1 mouse cellular context compared by ENCODE assay signal in genomic region chr17:35174201-35174977, GRCm38 (mm10).
TF ChIP-seq lines count a peak whose summit lies in the region.

No protein-coding gene starts in this region.

TF ChIP-seq in MEL, 35 proteins besides CTCF, POLR2A, EP300 and RAD21 (continued from another document):
- TF ChIP-seq BHLHE40 (IDR thresholded peaks at IDR 0.05; ENCODE audit: borderline replicate concordance, low read depth, low read length): no peak
- TF ChIP-seq TAL1 (IDR thresholded peaks at IDR 0.05; ENCODE audit: low read length): no peak
- TF ChIP-seq ZKSCAN1 (IDR thresholded peaks at IDR 0.05; ENCODE audit: low read depth, low read length): no peak; the same call in 1 of the 2 replicates
- no peak for TF ChIP-seq MAFK (IDR thresholded peaks at IDR 0.05; ENCODE audit: borderline replicate concordance, low read depth, low read length)
- TF ChIP-seq CHD1 (IDR thresholded peaks at IDR 0.05; ENCODE audit: low read depth, low read length): no peak
- no peak for TF ChIP-seq SMC3 (IDR thresholded peaks at IDR 0.05; ENCODE audit: low read depth, low read length)
- TF ChIP-seq TBP (IDR thresholded peaks at IDR 0.05; ENCODE audit: low read depth, low read length): no peak
- no peak for TF ChIP-seq NRF1 (IDR thresholded peaks at IDR 0.05; ENCODE audit: insufficient read depth, low read depth, low read length, poor library complexity, severe bottlenecking)
- TF ChIP-seq UBTF (IDR thresholded peaks at IDR 0.05; ENCODE audit: borderline replicate concordance, insufficient read depth, low read depth, low read length): no peak
- TF ChIP-seq E2F4 (IDR thresholded peaks at IDR 0.05; ENCODE audit: borderline replicate concordance, low read depth, low read length): no peak
- no peak for TF ChIP-seq MYC (IDR thresholded peaks at IDR 0.05; ENCODE audit: low read depth, low read length)
- TF ChIP-seq ETS1 (IDR thresholded peaks at IDR 0.05; ENCODE audit: low read depth, low read length): peak; percentile 25; the same call in 1 of the 2 replicates
- no peak for TF ChIP-seq MAZ (IDR thresholded peaks at IDR 0.05; ENCODE audit: low read depth, low read length)
- no peak for TF ChIP-seq ELF1 (IDR thresholded peaks at IDR 0.05; ENCODE audit: low read depth, low read length)
- TF ChIP-seq GATA1 (IDR thresholded peaks at IDR 0.05; ENCODE audit: low read depth, low read length): peak; percentile 73
- TF ChIP-seq USF2 (IDR thresholded peaks at IDR 0.05; ENCODE audit: borderline replicate concordance in 1 of 2, insufficient read depth in 1 of 2, low read depth in 1 of 2, low read length in 2 of 2): no peak
- no peak for TF ChIP-seq MEF2A (IDR thresholded peaks at IDR 0.05; ENCODE audit: extremely low read depth, insufficient replicate concordance, low read depth, low read length, poor library complexity, severe bottlenecking)
